Mouse (Mus musculus) lung, postnatal 0 days (tissue): ENCODE measurements around the gene Rtca. TPM values are rescaled to one million over a fixed set of nuclear protein-coding genes. Genes with fewer than 3 reads are reported as not detected.

Experiments used
- ATAC-seq: fragments of 200-750 bp; cut with Nextera tagmentation; 2 replicates; pipeline ENCODE4 v1.8.0; 2017; ENCODE audit warnings: moderate library complexity
- DNase-seq: peaks from one replicate; pipeline ENCODE4 v3.0.0-alpha.2; 2016; ENCODE audit warnings: low spot score
- H3K27ac ChIP-seq: fragments of 300-500 bp; sonication (generic); 2 replicates; pipeline ENCODE4 v1.5.1; 2014; ENCODE audit warnings: antibody characterized with exemption, mild to moderate bottlenecking, low read length, mixed read lengths
- H3K27me3 ChIP-seq: fragments of 300-500 bp; sonication (generic); replicated peaks from 2 replicates; pipeline ENCODE4 v1.6.1; 2014; ENCODE audit warnings: low read length, mixed read lengths; ENCODE audit not compliant: insufficient read depth
- H3K36me3 ChIP-seq: fragments of 300-500 bp; sonication (generic); 2 replicates; pipeline ENCODE4 v1.6.1; 2014; ENCODE audit warnings: low read length, mixed read lengths; ENCODE audit not compliant: insufficient read depth
- H3K4me1 ChIP-seq: fragments of 300-500 bp; sonication (generic); 2 replicates; pipeline ENCODE4 v1.6.1; 2014; ENCODE audit warnings: antibody characterized with exemption, low read depth, low read length, mixed read lengths; ENCODE audit not compliant: insufficient read depth
- H3K4me2 ChIP-seq: fragments of 300-500 bp; sonication (generic); replicated peaks from 2 replicates; pipeline ENCODE4 v1.6.1; 2014; ENCODE audit warnings: low read depth, mild to moderate bottlenecking, low read length, moderate library complexity, mixed read lengths
- H3K4me3 ChIP-seq: fragments of 300-500 bp; sonication (generic); 2 replicates; pipeline ENCODE4 v1.5.1; 2014; ENCODE audit warnings: low read depth, low read length
- H3K9ac ChIP-seq: fragments of 300-500 bp; sonication (generic); replicated peaks from 2 replicates; pipeline ENCODE4 v1.6.1; 2014; ENCODE audit warnings: low read depth, mild to moderate bottlenecking
- H3K9me3 ChIP-seq: fragments of 300-500 bp; sonication (generic); 2 replicates; pipeline ENCODE4 v1.6.1; 2016; ENCODE audit warnings: low read length, mixed read lengths
- CTCF ChIP-seq: IDR thresholded peaks from 2 replicates; pipeline ENCODE4 v1.5.1; 2016; ENCODE audit warnings: antibody characterized with exemption, mild to moderate bottlenecking
- EP300 ChIP-seq: IDR thresholded peaks from 2 replicates; pipeline ENCODE4 v1.6.1; 2016; ENCODE audit warnings: antibody characterized with exemption, mild to moderate bottlenecking, control low read depth
- WGBS: fragments of 180-500 bp; shearing (Covaris S2); extraction: QIAGEN DNeasy Blood & Tissue Kit; methylation state at CpG from one replicate; pipeline ENCODE4 v1.1.7; 2014; 5-methylcytosine and 5-hydroxymethylcytosine counted together
- polyA plus RNA-seq: library from polyadenylated mRNA; unstranded; fragments of >200 nt; fragmentation: Nextera tagmentation; extraction: Ambion mirVana; gene quantifications from 2 replicates; pipeline ENCODE4 v1.2.1, GENCODE M21; 2015

Gene Rtca
- polyA plus RNA-seq, result 42.9 and 45.4 TPM in 2 replicates

- H3K36me3 ChIP-seq, result peaks cover 20% of the 10 kb centered on the region
- peak within 1 kb of the TSS; percentile 81 for H3K9ac ChIP-seq
- H3K4me1 ChIP-seq, result 0 out of 2 replicates have a peak, but pooled peaks cover 6% of the 10 kb centered on the region
- DNase-seq, result peak; percentile 98
- TF ChIP-seq EP300 (no peak), CTCF (peak; percentile 93)
- peak; percentile 94 for ATAC-seq
- peak within 1 kb of the TSS; percentile 67 for H3K4me3 ChIP-seq
- H3K9me3 ChIP-seq, result no peaks in the 10 kb centered on the region
- peak within 1 kb of the TSS; percentile 39; the same call in 1 of the 2 replicates for H3K27ac ChIP-seq
- H3K27me3 ChIP-seq, result no peaks in the 10 kb centered on the region
- 2% methylated on average over 37 of the region's 44 CpGs for WGBS
- H3K4me2 ChIP-seq, result peak within 1 kb of the TSS; percentile 86
These were observed at the start of gene Rtca for GRCm38 (mm10) chr3:116507772-116508351. Gene Rtca (minus strand): TSS chr3:116508208.

GRCm38 (mm10) chr3:116551362-116551761, 43.4 kb upstream of the Rtca start:
- Histone ChIP-seq H3K9me3 (no peaks in the 10 kb centered on the region), H3K4me1 (no peaks in the 10 kb centered on the region), H3K4me2 (no peak overlapping the region), H3K9ac (no peak overlapping the region), H3K27ac (no peak overlapping the region), H3K27me3 (no peaks in the 10 kb centered on the region), H3K4me3 (no peak overlapping the region), H3K36me3 (no peaks in the 10 kb centered on the region; the same call in 1 of the 2 replicates)
- 92% methylated on average over 5 of the region's 5 CpGs for WGBS
- TF ChIP-seq CTCF (no peak), EP300 (no peak)
- ATAC-seq, result no peak
- no peak for DNase-seq

- Histone ChIP-seq H3K4me3 (no peak overlapping the region), H3K27ac (no peak overlapping the region), H3K9me3 (no peaks in the 10 kb centered on the region), H3K4me2 (no peak overlapping the region), H3K4me1 (no peaks in the 10 kb centered on the region), H3K9ac (no peak overlapping the region), H3K27me3 (no peaks in the 10 kb centered on the region), H3K36me3 (no peaks in the 10 kb centered on the region; the same call in 1 of the 2 replicates)
- no peak for TF ChIP-seq CTCF
- no peak for TF ChIP-seq EP300
- DNase-seq, result no peak
- ATAC-seq, result no peak
- 78% methylated on average over 5 of the region's 5 CpGs for WGBS
These were observed 39.4 kb upstream of the Rtca start for GRCm38 (mm10) chr3:116547430-116547829.

GRCm38 (mm10) chr3:116542532-116542931, 34.5 kb upstream of the Rtca start:
- H3K4me3 ChIP-seq, result no peak overlapping the region
- ATAC-seq, result no peak; the same call in 1 of the 2 replicates

GRCm38 (mm10) chr3:116542070-116542469, 34.1 kb upstream of the Rtca start:
- H3K4me3 ChIP-seq, result no peak overlapping the region
- H3K27me3 ChIP-seq, result no peaks in the 10 kb centered on the region
- TF ChIP-seq CTCF, result no peak
- no peak for TF ChIP-seq EP300
- ATAC-seq (no peak), DNase-seq (no peak)
- no peaks in the 10 kb centered on the region for H3K9me3 ChIP-seq
- no peak overlapping the region for H3K4me2 ChIP-seq
- 71% methylated on average over 2 of the region's 2 CpGs for WGBS
- peaks cover 10% of the 10 kb centered on the region; the same call in 1 of the 2 replicates for H3K36me3 ChIP-seq
- no peak overlapping the region for H3K27ac ChIP-seq
- no peak overlapping the region for H3K9ac ChIP-seq
- no peaks in the 10 kb centered on the region for H3K4me1 ChIP-seq

More at GRCm38 (mm10) chr3:116542532-116542931, 34.5 kb upstream of the Rtca start:
- DNase-seq, result no peak
- Histone ChIP-seq H3K27me3 (no peaks in the 10 kb centered on the region), H3K9me3 (no peaks in the 10 kb centered on the region), H3K36me3 (peaks cover 10% of the 10 kb centered on the region; the same call in 1 of the 2 replicates), H3K9ac (no peak overlapping the region), H3K4me1 (no peaks in the 10 kb centered on the region), H3K27ac (no peak overlapping the region), H3K4me2 (no peak overlapping the region)
- 60% methylated on average over 3 of the region's 3 CpGs for WGBS
- TF ChIP-seq CTCF, result no peak
- TF ChIP-seq EP300, result no peak

- Histone ChIP-seq H3K27me3 (no peaks in the 10 kb centered on the region), H3K4me1 (no peaks in the 10 kb centered on the region), H3K27ac (no peak overlapping the region), H3K4me3 (no peak overlapping the region), H3K9me3 (no peaks in the 10 kb centered on the region), H3K4me2 (no peak overlapping the region), H3K36me3 (peaks cover 10% of the 10 kb centered on the region; the same call in 1 of the 2 replicates), H3K9ac (no peak overlapping the region)
- ATAC-seq (no peak), DNase-seq (no peak)
- 67% methylated on average over 6 of the region's 6 CpGs for WGBS
- TF ChIP-seq EP300, result no peak
- no peak for TF ChIP-seq CTCF
These were observed 29.2 kb upstream of the Rtca start for GRCm38 (mm10) chr3:116537200-116537573.
